Mouse (Mus musculus) hindbrain, embryonic 14.5 days (tissue): ENCODE data around the gene Klf7. TPM values are rescaled to one million over a fixed set of nuclear protein-coding genes. Genes with fewer than 3 reads are reported as not detected.

Experiments
- ATAC-seq: fragments of 200-750 bp; cut with Nextera tagmentation; 2 replicates; pipeline ENCODE4 v1.8.0; 2017; ENCODE audit warnings: moderate number of reproducible peaks, mild to moderate bottlenecking, moderate TSS enrichment, moderate library complexity; ENCODE audit not compliant: low FRiP score
- DNase-seq: peaks from one replicate; pipeline ENCODE4 v3.0.0-alpha.2; 2015; ENCODE audit warnings: low spot score
- H3K27ac ChIP-seq: fragments of 300-500 bp; sonication (generic); 2 replicates; pipeline ENCODE4 v1.5.1; 2014; ENCODE audit warnings: mild to moderate bottlenecking, moderate library complexity
- H3K27me3 ChIP-seq: fragments of 300-500 bp; sonication (generic); 2 replicates; pipeline ENCODE4 v1.6.1; 2014; ENCODE audit warnings: mild to moderate bottlenecking, low read length, mixed read lengths; ENCODE audit not compliant: control insufficient read depth, insufficient read depth
- H3K36me3 ChIP-seq: fragments of 300-500 bp; sonication (generic); replicated peaks from 2 replicates; pipeline ENCODE4 v1.6.1; 2014; ENCODE audit not compliant: control insufficient read depth, insufficient read depth
- H3K4me1 ChIP-seq: fragments of 300-500 bp; sonication (generic); replicated peaks from 2 replicates; pipeline ENCODE4 v1.6.1; 2014; ENCODE audit warnings: antibody characterized with exemption, low read length, mixed read lengths; ENCODE audit not compliant: control insufficient read depth, insufficient read depth
- H3K4me2 ChIP-seq: fragments of 300-500 bp; sonication (generic); replicated peaks from 2 replicates; pipeline ENCODE4 v1.6.1; 2014; ENCODE audit warnings: mild to moderate bottlenecking, moderate library complexity
- H3K4me3 ChIP-seq: fragments of 300-500 bp; sonication (generic); replicated peaks from 2 replicates; pipeline ENCODE4 v1.5.1; 2014; ENCODE audit warnings: mild to moderate bottlenecking, low read length
- H3K9ac ChIP-seq: fragments of 300-500 bp; sonication (generic); 2 replicates; pipeline ENCODE4 v1.6.1; 2014
- H3K9me3 ChIP-seq: fragments of 300-500 bp; sonication (generic); 2 replicates; pipeline ENCODE4 v1.6.1; 2016; ENCODE audit warnings: low read length; ENCODE audit not compliant: control insufficient read depth
- WGBS: fragments of 180-500 bp; shearing (Covaris S2); extraction: QIAGEN DNeasy Blood & Tissue Kit; methylation state at CpG from one replicate; pipeline ENCODE4 v1.1.7; 2014; 5-methylcytosine and 5-hydroxymethylcytosine counted together
- microRNA-seq: library from miRNA; unstranded; fragments of <30 nt; microRNA quantifications from one replicate; pipeline ENCODE4, GENCODE M21; 2016
- polyA plus RNA-seq: library from polyadenylated mRNA; unstranded; fragments of >200 nt; fragmentation: Nextera tagmentation; extraction: Ambion mirVana; gene quantifications from 2 replicates; pipeline ENCODE4 v1.2.1, GENCODE M21; 2014

Gene Klf7
- polyA plus RNA-seq, 1 experiment from 2014 or later, result 80.1 TPM

GRCm38 (mm10) chr1:63992506-63992905 is 129.6 kb downstream of the Klf7 start:
- 85% methylated on average over 5 of the region's 5 CpGs for WGBS
- no peak for ATAC-seq

GRCm38 (mm10) chr1:63990416-63990815 is 131.7 kb downstream of the Klf7 start:
- Histone ChIP-seq H3K4me2 (no peak overlapping the region), H3K9me3 (no peaks in the 10 kb centered on the region), H3K4me3 (no peak overlapping the region), H3K27ac (no peak overlapping the region), H3K4me1 (peaks cover 18% of the 10 kb centered on the region), H3K9ac (no peak overlapping the region), H3K27me3 (no peaks in the 10 kb centered on the region), H3K36me3 (no peaks in the 10 kb centered on the region)
- ATAC-seq (no peak), DNase-seq (no peak)
- WGBS, result 97% methylated on average over 6 of the region's 6 CpGs

More at GRCm38 (mm10) chr1:63992506-63992905, 129.6 kb downstream of the Klf7 start:
- H3K9me3 ChIP-seq, result no peaks in the 10 kb centered on the region
- H3K4me1 ChIP-seq, result peaks cover 14% of the 10 kb centered on the region
- H3K4me3 ChIP-seq, result no peak overlapping the region
- H3K9ac ChIP-seq, result no peak overlapping the region
- DNase-seq, result no peak
- no peaks in the 10 kb centered on the region for H3K36me3 ChIP-seq
- H3K27me3 ChIP-seq, result no peaks in the 10 kb centered on the region
- H3K4me2 ChIP-seq, result no peak overlapping the region
- no peak overlapping the region for H3K27ac ChIP-seq

GRCm38 (mm10) chr1:63980733-63981132 is 141.3 kb downstream of the Klf7 start:
- Histone ChIP-seq H3K27me3 (no peaks in the 10 kb centered on the region), H3K27ac (no peak overlapping the region), H3K9me3 (no peaks in the 10 kb centered on the region), H3K4me2 (no peak overlapping the region), H3K4me1 (peaks cover 11% of the 10 kb centered on the region), H3K9ac (no peak overlapping the region), H3K4me3 (no peak overlapping the region), H3K36me3 (no peaks in the 10 kb centered on the region)
- DNase-seq (no peak), ATAC-seq (no peak)
- 66% methylated on average over 2 of the region's 2 CpGs for WGBS

Small RNA genes lying within 50 kb of the gene (microRNA-seq; reads per million reads assigned to microRNA genes)
- 0.81 reads per million for gene Mir6899
